Mouse (Mus musculus): ENCODE data around the gene Palld. TPM values are rescaled to one million over a fixed set of nuclear protein-coding genes. Genes with fewer than 3 reads are reported as not detected.
A peak's percentile ranks its signal among the peaks of the same experiment; 100 is the strongest.

The Palld gene
- polyA plus RNA-seq, 1 experiment from 2014 or later = 84.1 TPM

DNA sequence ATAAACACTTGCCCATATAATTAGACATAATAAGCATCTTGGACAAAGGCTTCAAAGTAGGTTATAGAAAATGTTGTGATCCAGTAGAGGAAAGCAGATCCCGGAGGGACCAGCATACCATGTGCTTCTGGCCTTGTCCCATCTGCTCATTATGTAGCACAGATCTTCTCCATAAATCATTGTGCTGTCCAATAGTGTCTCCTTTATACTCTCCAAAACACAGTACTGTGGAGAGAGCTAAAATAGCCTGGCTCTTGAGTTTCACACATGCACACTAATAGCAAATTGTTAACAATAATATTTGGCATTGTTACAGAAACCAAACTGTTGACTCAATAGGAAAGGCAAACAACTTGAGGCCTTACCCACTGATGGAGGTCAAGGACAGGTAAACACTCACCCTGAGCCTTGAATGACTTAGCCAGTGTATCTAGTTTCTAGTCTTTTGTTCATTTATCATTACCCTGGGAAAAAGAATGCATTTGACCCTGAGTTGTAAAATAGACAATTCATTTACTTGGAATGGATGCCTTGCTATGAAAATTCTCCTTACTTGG, 105.0 kb downstream of the Palld start:
- Histone ChIP-seq H3K36me3 (ENCODE audit: control insufficient read depth, insufficient read depth, low read length) (no peaks in the 10 kb centered on the region), H3K4me3 (ENCODE audit: low read length) (no peak overlapping the region), H3K27me3 (ENCODE audit: control insufficient read depth, insufficient read depth, low read depth, low read length) (no peaks in the 10 kb centered on the region; the same call in none of the 2 replicates), H3K9ac (ENCODE audit: low read length) (no peak overlapping the region), H3K4me1 (replicated peaks; ENCODE audit: control insufficient read depth, insufficient read depth, low read length) (peaks cover 6% of the 10 kb centered on the region; the same call in 1 of the 2 replicates), H3K9me3 (ENCODE audit: control insufficient read depth, low read length) (no peaks in the 10 kb centered on the region), H3K27ac (ENCODE audit: low read length) (no peak overlapping the region), H3K4me2 (ENCODE audit: low read depth, low read length) (no peak overlapping the region)
- peak; percentile 60 for ATAC-seq (ENCODE audit: low read depth)
- 28% methylated on average over 1 of the region's 1 CpGs for WGBS

DNA sequence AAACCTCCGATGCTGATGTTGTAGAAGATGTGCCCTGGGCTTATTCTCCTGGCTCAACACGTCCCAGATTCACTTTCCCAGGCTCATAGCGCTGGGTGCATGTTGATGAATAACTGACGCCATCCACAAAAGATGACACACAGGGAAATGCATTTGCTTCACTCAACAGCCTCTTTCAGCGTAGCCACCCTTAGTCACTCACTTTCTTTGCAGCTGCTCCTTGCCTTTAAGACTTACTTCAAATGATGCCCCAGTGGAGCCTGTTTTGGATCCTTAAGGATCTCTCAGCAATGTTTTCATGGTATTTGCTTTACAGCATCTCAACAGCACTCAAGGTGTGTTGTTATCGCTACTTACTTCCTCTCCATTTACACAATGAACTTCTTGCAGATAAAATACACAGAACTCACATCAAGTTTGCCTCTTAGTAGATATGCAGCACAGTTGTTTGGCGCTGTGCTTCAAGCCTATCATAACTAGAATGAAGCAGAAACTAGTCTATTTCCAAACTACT, 105.9 kb downstream of the Palld start:
- peak; percentile 38; the same call in 1 of the 2 replicates for ATAC-seq (ENCODE audit: low read depth)
- no peak overlapping the region for H3K9ac ChIP-seq (ENCODE audit: low read length)
- H3K36me3 ChIP-seq (ENCODE audit: control insufficient read depth, insufficient read depth, low read length) = no peaks in the 10 kb centered on the region
- no peaks in the 10 kb centered on the region for H3K9me3 ChIP-seq (ENCODE audit: control insufficient read depth, low read length)
- no peak overlapping the region for H3K4me3 ChIP-seq (ENCODE audit: low read length)
- H3K4me2 ChIP-seq (ENCODE audit: low read depth, low read length) = no peak overlapping the region
- no peak overlapping the region for H3K27ac ChIP-seq (ENCODE audit: low read length)
- H3K27me3 ChIP-seq (ENCODE audit: control insufficient read depth, insufficient read depth, low read depth, low read length) = no peaks in the 10 kb centered on the region; the same call in none of the 2 replicates
- peaks cover 6% of the 10 kb centered on the region; the same call in 1 of the 2 replicates for H3K4me1 ChIP-seq (replicated peaks; ENCODE audit: control insufficient read depth, insufficient read depth, low read length)
- WGBS = 60% methylated on average over 7 of the region's 7 CpGs

DNA sequence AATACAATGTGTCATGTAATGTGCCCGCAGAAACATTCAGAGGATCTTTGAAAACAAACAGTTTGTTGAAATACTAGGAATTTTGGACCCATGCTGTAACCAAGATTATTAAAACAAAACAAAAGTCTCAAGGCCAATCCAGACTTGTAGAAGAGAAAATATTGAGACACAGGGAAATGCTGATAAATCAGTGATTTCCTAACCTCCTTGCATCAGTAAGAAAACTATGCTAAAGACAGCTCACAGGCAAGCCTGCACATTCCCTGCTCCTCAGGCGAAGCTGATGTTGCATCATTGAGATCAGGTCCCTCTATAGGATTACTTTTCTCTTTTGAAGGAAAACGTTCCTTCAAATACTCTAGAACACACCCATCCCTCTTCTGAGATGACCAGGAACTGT, 112.5 kb downstream of the Palld start:
- H3K36me3 ChIP-seq (ENCODE audit: control insufficient read depth, insufficient read depth, low read length) = no peaks in the 10 kb centered on the region
- no peak overlapping the region for H3K27ac ChIP-seq (ENCODE audit: low read length)
- H3K27me3 ChIP-seq (ENCODE audit: control insufficient read depth, insufficient read depth, low read depth, low read length) = no peaks in the 10 kb centered on the region; the same call in 1 of the 2 replicates
- H3K9ac ChIP-seq (ENCODE audit: low read length) = no peak overlapping the region
- H3K4me3 ChIP-seq (ENCODE audit: low read length) = no peak overlapping the region
- ATAC-seq (ENCODE audit: low read depth) = no peak
- H3K4me1 ChIP-seq (replicated peaks; ENCODE audit: control insufficient read depth, insufficient read depth, low read length) = no peaks in the 10 kb centered on the region
- H3K4me2 ChIP-seq (ENCODE audit: low read depth, low read length) = no peak overlapping the region
- H3K9me3 ChIP-seq (ENCODE audit: control insufficient read depth, low read length) = no peaks in the 10 kb centered on the region
- 80% methylated on average over 3 of the region's 3 CpGs for WGBS

DNA sequence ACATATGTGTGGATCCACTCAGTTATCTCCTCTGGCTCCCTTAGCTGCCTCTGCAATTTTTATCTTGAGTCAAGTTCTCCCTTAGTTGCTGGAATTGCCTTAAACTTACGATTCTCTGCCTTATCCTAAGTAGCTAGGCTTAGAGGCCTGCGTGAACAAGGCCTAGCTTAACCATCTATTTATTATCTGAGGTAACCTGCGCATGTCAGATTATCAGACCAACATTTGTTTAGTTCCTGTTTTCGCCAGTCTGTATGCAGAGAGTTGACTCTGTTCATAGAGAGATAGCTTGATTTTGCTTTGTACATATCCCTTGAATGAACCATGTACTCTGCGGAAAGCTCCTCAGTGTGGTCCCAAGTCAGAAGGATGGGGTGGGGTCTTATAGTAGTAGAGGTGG, 113.2 kb downstream of the Palld start:
- 86% methylated on average over 5 of the region's 5 CpGs for WGBS
- H3K4me3 ChIP-seq (ENCODE audit: low read length) = no peak overlapping the region
- H3K27me3 ChIP-seq (ENCODE audit: control insufficient read depth, insufficient read depth, low read depth, low read length) = no peaks in the 10 kb centered on the region; the same call in 1 of the 2 replicates
- no peak overlapping the region for H3K27ac ChIP-seq (ENCODE audit: low read length)
- no peaks in the 10 kb centered on the region for H3K9me3 ChIP-seq (ENCODE audit: control insufficient read depth, low read length)
- no peaks in the 10 kb centered on the region for H3K36me3 ChIP-seq (ENCODE audit: control insufficient read depth, insufficient read depth, low read length)
- H3K9ac ChIP-seq (ENCODE audit: low read length) = no peak overlapping the region
- no peak overlapping the region for H3K4me2 ChIP-seq (ENCODE audit: low read depth, low read length)
- H3K4me1 ChIP-seq (replicated peaks; ENCODE audit: control insufficient read depth, insufficient read depth, low read length) = no peaks in the 10 kb centered on the region
- ATAC-seq (ENCODE audit: low read depth) = no peak

DNA sequence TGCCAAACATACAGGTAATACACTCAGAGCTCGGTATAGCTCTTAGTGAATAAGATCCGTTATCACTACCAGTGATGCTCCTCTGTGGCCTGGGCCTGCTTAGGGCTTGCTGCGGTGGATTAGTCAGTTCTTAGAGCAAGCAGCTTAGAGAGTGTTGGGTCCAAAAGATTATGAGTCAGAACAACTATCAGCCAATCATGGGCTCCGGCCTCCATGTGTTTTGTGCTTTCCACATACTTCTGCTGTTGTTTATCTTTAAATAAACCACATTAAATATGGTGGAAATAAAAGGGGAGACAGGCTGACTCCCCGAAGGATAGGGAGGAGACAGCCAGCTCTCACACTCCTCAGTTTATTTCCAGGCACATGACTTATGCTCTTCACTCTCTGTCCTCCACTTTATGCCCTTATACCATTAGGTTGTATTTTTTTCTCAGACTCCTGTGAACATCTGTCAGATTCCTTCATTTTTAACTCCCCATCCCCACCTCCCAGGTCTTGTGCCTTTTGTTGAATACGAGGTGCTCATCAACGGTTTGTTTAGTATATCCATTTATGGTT, 119.5 kb downstream of the Palld start:
- no peak overlapping the region for H3K4me2 ChIP-seq (ENCODE audit: low read depth, low read length)
- 72% methylated on average over 7 of the region's 7 CpGs for WGBS
- no peak for ATAC-seq (ENCODE audit: low read depth)

DNA sequence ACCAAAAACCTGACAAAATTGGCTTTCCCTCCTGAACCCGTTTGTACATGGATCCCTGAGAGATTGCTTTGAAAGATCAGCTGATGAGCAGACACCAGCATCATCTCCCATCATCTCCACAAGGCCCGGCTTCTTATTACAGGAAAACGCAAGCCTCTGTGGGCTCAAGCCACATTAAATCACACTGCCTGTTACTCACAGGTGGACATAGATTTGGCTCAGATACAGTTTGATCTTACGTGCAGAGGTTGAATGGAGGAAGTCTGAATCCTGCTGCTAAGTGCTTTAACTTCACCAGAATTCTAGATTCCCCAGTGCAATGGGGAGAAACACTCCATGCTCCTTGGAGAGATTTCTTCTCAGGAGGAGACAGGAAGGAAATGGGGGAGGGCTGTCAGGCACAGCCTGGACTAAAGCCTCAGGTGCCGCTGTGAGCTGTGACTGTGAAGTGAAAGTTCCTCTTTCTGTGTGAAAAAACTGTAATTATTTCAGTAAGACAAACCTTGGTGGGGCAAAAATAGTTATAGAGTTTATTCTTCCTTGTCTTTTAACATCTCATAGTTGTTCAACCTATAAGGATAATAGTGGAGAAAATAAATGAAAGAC, 121.7 kb downstream of the Palld start:
- no peak for ATAC-seq (ENCODE audit: low read depth)
- H3K4me1 ChIP-seq (replicated peaks; ENCODE audit: control insufficient read depth, insufficient read depth, low read length) = 0 out of 2 replicates have a peak, but pooled peaks cover 7% of the 10 kb centered on the region
- no peak overlapping the region for H3K4me2 ChIP-seq (ENCODE audit: low read depth, low read length)
- no peaks in the 10 kb centered on the region for H3K27me3 ChIP-seq (ENCODE audit: control insufficient read depth, insufficient read depth, low read depth, low read length)
- H3K4me3 ChIP-seq (ENCODE audit: low read length) = no peak overlapping the region
- no peaks in the 10 kb centered on the region for H3K9me3 ChIP-seq (ENCODE audit: control insufficient read depth, low read length)
- H3K36me3 ChIP-seq (ENCODE audit: control insufficient read depth, insufficient read depth, low read length) = no peaks in the 10 kb centered on the region
- H3K9ac ChIP-seq (ENCODE audit: low read length) = no peak overlapping the region
- 59% methylated on average over 5 of the region's 5 CpGs for WGBS
- H3K27ac ChIP-seq (ENCODE audit: low read length) = no peak overlapping the region

More for the DNA sequence above, 119.5 kb downstream of the Palld start:
- Histone ChIP-seq H3K4me1 (replicated peaks; ENCODE audit: control insufficient read depth, insufficient read depth, low read length) (no peaks in the 10 kb centered on the region), H3K9ac (ENCODE audit: low read length) (no peak overlapping the region), H3K36me3 (ENCODE audit: control insufficient read depth, insufficient read depth, low read length) (no peaks in the 10 kb centered on the region), H3K27ac (ENCODE audit: low read length) (no peak overlapping the region), H3K4me3 (ENCODE audit: low read length) (no peak overlapping the region), H3K9me3 (ENCODE audit: control insufficient read depth, low read length) (no peaks in the 10 kb centered on the region), H3K27me3 (ENCODE audit: control insufficient read depth, insufficient read depth, low read depth, low read length) (no peaks in the 10 kb centered on the region)

DNA sequence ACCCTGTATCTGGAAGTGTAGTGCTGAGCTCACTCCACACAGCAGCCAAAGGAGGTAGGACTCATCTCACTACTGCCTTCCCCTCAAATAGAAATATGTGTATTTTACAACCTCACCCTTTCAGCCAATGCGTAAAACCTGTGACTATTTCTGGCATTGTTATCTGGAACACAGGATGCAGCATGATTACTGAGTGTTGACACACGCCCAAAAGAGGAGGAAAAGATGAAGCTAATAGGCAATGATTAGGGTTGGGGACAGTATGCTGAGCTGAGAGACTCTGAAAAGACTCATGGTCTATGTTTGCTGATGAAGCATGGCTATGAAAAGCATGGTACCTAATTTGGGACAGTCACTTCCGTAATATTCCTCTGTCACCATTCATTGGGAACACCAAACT, 124.3 kb downstream of the Palld start:
- Histone ChIP-seq H3K9ac (ENCODE audit: low read length) (no peak overlapping the region), H3K36me3 (ENCODE audit: control insufficient read depth, insufficient read depth, low read length) (no peaks in the 10 kb centered on the region), H3K27me3 (ENCODE audit: control insufficient read depth, insufficient read depth, low read depth, low read length) (no peaks in the 10 kb centered on the region), H3K27ac (ENCODE audit: low read length) (no peak overlapping the region), H3K9me3 (ENCODE audit: control insufficient read depth, low read length) (no peaks in the 10 kb centered on the region), H3K4me1 (replicated peaks; ENCODE audit: control insufficient read depth, insufficient read depth, low read length) (0 out of 2 replicates have a peak, but pooled peaks cover 7% of the 10 kb centered on the region), H3K4me2 (ENCODE audit: low read depth, low read length) (no peak overlapping the region), H3K4me3 (ENCODE audit: low read length) (no peak overlapping the region)
- no peak for ATAC-seq (ENCODE audit: low read depth)
- WGBS = 78% methylated on average over 3 of the region's 3 CpGs

DNA sequence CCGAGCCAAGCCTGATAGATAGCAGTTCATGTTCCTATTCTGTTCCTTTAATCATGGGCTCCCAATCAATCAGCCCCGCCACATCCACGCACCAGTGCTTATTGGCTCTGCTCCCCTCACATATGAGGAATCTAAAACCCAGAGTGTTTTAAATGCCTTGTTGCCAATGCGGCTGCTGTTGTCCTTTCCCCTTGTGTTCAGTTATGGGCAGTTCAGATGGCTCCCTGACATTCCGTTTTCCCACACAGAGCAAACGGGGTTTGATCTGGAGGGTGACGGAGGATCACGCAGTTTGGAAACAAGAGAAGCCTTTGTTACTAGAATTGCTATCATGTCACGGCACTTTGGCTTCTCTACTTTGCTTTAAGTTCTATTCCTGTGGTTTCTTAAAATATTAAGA, 125.9 kb downstream of the Palld start:
- Histone ChIP-seq H3K9ac (ENCODE audit: low read length) (no peak overlapping the region), H3K27ac (ENCODE audit: low read length) (peak overlapping the region; percentile 24; the same call in 1 of the 2 replicates), H3K4me3 (ENCODE audit: low read length) (no peak overlapping the region), H3K27me3 (ENCODE audit: control insufficient read depth, insufficient read depth, low read depth, low read length) (no peaks in the 10 kb centered on the region), H3K4me1 (replicated peaks; ENCODE audit: control insufficient read depth, insufficient read depth, low read length) (0 out of 2 replicates have a peak, but pooled peaks cover 7% of the 10 kb centered on the region), H3K36me3 (ENCODE audit: control insufficient read depth, insufficient read depth, low read length) (no peaks in the 10 kb centered on the region), H3K4me2 (ENCODE audit: low read depth, low read length) (peak overlapping the region; percentile 4; the same call in 1 of the 2 replicates), H3K9me3 (ENCODE audit: control insufficient read depth, low read length) (no peaks in the 10 kb centered on the region)
- 38% methylated on average over 9 of the region's 9 CpGs for WGBS
- ATAC-seq (ENCODE audit: low read depth) = peak; percentile 43; the same call in 1 of the 2 replicates

DNA sequence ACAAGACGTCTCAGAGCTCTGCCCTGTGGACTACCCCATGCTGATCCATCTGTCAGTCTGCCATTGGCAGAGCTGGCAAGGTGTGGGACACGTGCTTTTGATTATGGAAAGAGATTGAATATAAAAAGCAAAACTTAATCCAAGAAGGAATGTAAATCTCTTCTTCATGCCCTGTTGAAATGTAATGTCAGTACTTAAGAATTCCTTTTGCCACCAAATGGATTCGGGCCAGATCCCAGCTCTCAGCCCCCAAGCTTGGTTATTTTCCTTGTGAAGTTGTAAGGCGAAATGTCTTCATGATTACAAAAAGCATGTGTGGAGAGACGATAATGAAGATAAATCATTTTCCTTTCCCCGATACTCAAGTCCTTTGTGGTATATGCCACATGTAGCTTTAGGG, 126.6 kb downstream of the Palld start:
- ATAC-seq (ENCODE audit: low read depth) = no peak
- Histone ChIP-seq H3K36me3 (ENCODE audit: control insufficient read depth, insufficient read depth, low read length) (no peaks in the 10 kb centered on the region), H3K27ac (ENCODE audit: low read length) (no peak overlapping the region), H3K4me2 (ENCODE audit: low read depth, low read length) (no peak overlapping the region), H3K4me1 (replicated peaks; ENCODE audit: control insufficient read depth, insufficient read depth, low read length) (0 out of 2 replicates have a peak, but pooled peaks cover 7% of the 10 kb centered on the region), H3K9ac (ENCODE audit: low read length) (no peak overlapping the region), H3K27me3 (ENCODE audit: control insufficient read depth, insufficient read depth, low read depth, low read length) (no peaks in the 10 kb centered on the region), H3K9me3 (ENCODE audit: control insufficient read depth, low read length) (no peaks in the 10 kb centered on the region), H3K4me3 (ENCODE audit: low read length) (no peak overlapping the region)
- WGBS = 41% methylated on average over 6 of the region's 6 CpGs
